Mouse (Mus musculus) spleen, adult 2 months (tissue): ENCODE data around the gene Serpine3. TPM values are rescaled to one million over a fixed set of nuclear protein-coding genes. Genes with fewer than 3 reads are reported as not detected.
"Not testable (repeated sequence)": the region's sequence is repeated elsewhere in the genome, so short reads cannot be mapped to it uniquely, and the experiment has no call there.

ENCODE experiments used
- DNase-seq, 2 experiments: peaks; one replicate each; pipeline versions ENCODE4 v3.0.0 to v3.0.0-alpha.2; 2012 to 2021; ENCODE audit warnings: low spot score in 2 of 2, low read depth in 1 of 2
- H3K27ac ChIP-seq: fragments of 200-500 bp; 2 replicates; pipeline ENCODE4 v1.5.1; 2012; ENCODE audit warnings: low read length, inconsistent platforms; ENCODE audit not compliant: insufficient read depth
- H3K27me3 ChIP-seq: fragments of 200-500 bp; 2 replicates; pipeline ENCODE4 v1.6.1; 2012; ENCODE audit warnings: mild to moderate bottlenecking, moderate library complexity, low read length, inconsistent platforms; ENCODE audit not compliant: control insufficient read depth, insufficient read depth
- H3K36me3 ChIP-seq: fragments of 200-500 bp; 2 replicates; pipeline ENCODE4 v1.6.1; 2012; ENCODE audit warnings: mild to moderate bottlenecking, low read length, inconsistent platforms; ENCODE audit not compliant: control insufficient read depth, insufficient read depth
- H3K4me1 ChIP-seq: fragments of 200-500 bp; 2 replicates; pipeline ENCODE4 v1.6.1; 2011; ENCODE audit warnings: inconsistent platforms; ENCODE audit not compliant: control insufficient read depth, insufficient read depth, insufficient read length
- H3K4me3 ChIP-seq: fragments of 200-500 bp; 2 replicates; pipeline ENCODE4 v1.5.1; 2011; ENCODE audit warnings: mild to moderate bottlenecking, inconsistent platforms; ENCODE audit not compliant: insufficient read depth, insufficient read length; ENCODE audit errors: extremely low read depth
- CTCF ChIP-seq: fragments of 200-500 bp; IDR thresholded peaks from 2 replicates; pipeline ENCODE4 v1.5.1; 2011; ENCODE audit warnings: mild to moderate bottlenecking, inconsistent platforms; ENCODE audit not compliant: insufficient read depth, insufficient read length, insufficient replicate concordance; ENCODE audit errors: extremely low read depth
- POLR2A ChIP-seq: fragments of 200-500 bp; IDR thresholded peaks from 2 replicates; pipeline ENCODE4 v1.6.1; 2011; ENCODE audit warnings: low read depth, low read length, inconsistent platforms
- WGBS: fragments of 180-500 bp; shearing (Covaris S2); methylation state at CpG from one replicate; pipeline ENCODE4 v1.1.7; 2018; 5-methylcytosine and 5-hydroxymethylcytosine counted together
- polyA plus RNA-seq: library from polyadenylated mRNA; depleted of rRNA; stranded (reverse); fragments of >200 nt; gene quantifications from 2 replicates; pipeline ENCODE4 v1.2.3, GENCODE M21; 2012; rRNA removed

The Serpine3 gene
- polyA plus RNA-seq: not detected in 2 replicates

- Histone ChIP-seq H3K36me3 (no peaks in the 10 kb centered on the region), H3K4me1 (no peaks in the 10 kb centered on the region), H3K27me3 (no peaks in the 10 kb centered on the region), H3K27ac (no peak within 1 kb of the TSS), H3K4me3 (no peak within 1 kb of the TSS)
- TF ChIP-seq POLR2A (no peak), CTCF (no peak)
- DNase-seq: no peak
- 89% methylated on average over 8 of the region's 8 CpGs for WGBS
These were observed at the start of gene Serpine3 for GRCm38 (mm10) chr14:62663367-62663766. Gene Serpine3 (plus strand): TSS chr14:62663667.

GRCm38 (mm10) chr14:62622393-62622792 lies 41.1 kb upstream of the Serpine3 start:
- H3K27me3 ChIP-seq: no peaks in the 10 kb centered on the region
- TF ChIP-seq POLR2A (no peak), CTCF (no peak)
- no peak for DNase-seq
- H3K36me3 ChIP-seq: no peaks in the 10 kb centered on the region
- WGBS: 92% methylated on average over 3 of the region's 3 CpGs
- H3K4me1 ChIP-seq: no peaks in the 10 kb centered on the region
- H3K4me3 ChIP-seq: no peak overlapping the region
- no peak overlapping the region for H3K27ac ChIP-seq

- no peak for DNase-seq
- no peak overlapping the region for H3K4me3 ChIP-seq
- WGBS: 81% methylated on average over 5 of the region's 5 CpGs
- H3K36me3 ChIP-seq: no peaks in the 10 kb centered on the region
- H3K4me1 ChIP-seq: no peaks in the 10 kb centered on the region
- no peak overlapping the region for H3K27ac ChIP-seq
- TF ChIP-seq POLR2A: no peak
- no peak for TF ChIP-seq CTCF
- no peaks in the 10 kb centered on the region for H3K27me3 ChIP-seq
These were observed 35.5 kb upstream of the Serpine3 start for GRCm38 (mm10) chr14:62627951-62628350.

- no peaks in the 10 kb centered on the region for H3K4me1 ChIP-seq
- no peak overlapping the region for H3K4me3 ChIP-seq
- H3K36me3 ChIP-seq: no peaks in the 10 kb centered on the region
- H3K27ac ChIP-seq: no peak overlapping the region
- WGBS: 46% methylated on average over 9 of the region's 9 CpGs
- no peak for DNase-seq
- TF ChIP-seq POLR2A (no peak), CTCF (no peak)
- no peaks in the 10 kb centered on the region for H3K27me3 ChIP-seq
These were observed 25.8 kb upstream of the Serpine3 start for GRCm38 (mm10) chr14:62637436-62638344.

- no peak for DNase-seq
- no peak overlapping the region for H3K27ac ChIP-seq
- no peak for TF ChIP-seq POLR2A
- no peak for TF ChIP-seq CTCF
- whole genome bisulfite sequencing: 66% methylated on average over 6 of the region's 6 CpGs
- H3K36me3 ChIP-seq: no peaks in the 10 kb centered on the region
- H3K27me3 ChIP-seq: no peaks in the 10 kb centered on the region
- no peak overlapping the region for H3K4me3 ChIP-seq
- H3K4me1 ChIP-seq: no peaks in the 10 kb centered on the region
These were observed 25.1 kb upstream of the Serpine3 start for GRCm38 (mm10) chr14:62638345-62638702.

- WGBS: 42% methylated on average over 6 of the region's 6 CpGs
- H3K27me3 ChIP-seq: no peaks in the 10 kb centered on the region
- no peak overlapping the region for H3K4me3 ChIP-seq
- H3K36me3 ChIP-seq: no peaks in the 10 kb centered on the region
- peak; percentile 7; the same call in 1 of the 2 replicates for TF ChIP-seq CTCF
- TF ChIP-seq POLR2A: no peak
- no peak overlapping the region for H3K27ac ChIP-seq
- H3K4me1 ChIP-seq: no peaks in the 10 kb centered on the region
- no peak for DNase-seq
These were observed 24.4 kb upstream of the Serpine3 start for GRCm38 (mm10) chr14:62639111-62639510.

- H3K4me1 ChIP-seq: no peaks in the 10 kb centered on the region
- H3K27ac ChIP-seq: no peak overlapping the region
- H3K27me3 ChIP-seq: no peaks in the 10 kb centered on the region
- no peak overlapping the region for H3K4me3 ChIP-seq
- no peaks in the 10 kb centered on the region for H3K36me3 ChIP-seq
- no peak for DNase-seq
- 76% methylated on average over 5 of the region's 5 CpGs for WGBS
- TF ChIP-seq CTCF (no peak), POLR2A (no peak)
These were observed 23.9 kb upstream of the Serpine3 start for GRCm38 (mm10) chr14:62639551-62639950.

GRCm38 (mm10) chr14:62640396-62640795 lies 23.1 kb upstream of the Serpine3 start:
- Histone ChIP-seq H3K27ac (no peak overlapping the region), H3K36me3 (no peaks in the 10 kb centered on the region), H3K4me1 (no peaks in the 10 kb centered on the region), H3K27me3 (no peaks in the 10 kb centered on the region), H3K4me3 (no peak overlapping the region)
- DNase-seq: no peak
- TF ChIP-seq POLR2A: no peak
- no peak for TF ChIP-seq CTCF
- WGBS: 86% methylated on average over 4 of the region's 4 CpGs

- not testable (repeated sequence) for DNase-seq, H3K4me1 ChIP-seq, H3K27me3 ChIP-seq, H3K4me3 ChIP-seq, H3K27ac ChIP-seq, H3K36me3 ChIP-seq
- WGBS: 63% methylated on average over 6 of the region's 7 CpGs
These were observed 21.1 kb upstream of the Serpine3 start for GRCm38 (mm10) chr14:62642368-62642767.
